Mouse (Mus musculus) forebrain, postnatal 0 days (tissue): ENCODE data around the gene Dad1. TPM values are rescaled to one million over a fixed set of nuclear protein-coding genes. Genes with fewer than 3 reads are reported as not detected.

Experiments used
- ATAC-seq: fragments of 200-750 bp; cut with Nextera tagmentation; 2 replicates; pipeline ENCODE4 v1.8.0; 2017; ENCODE audit warnings: mild to moderate bottlenecking, moderate library complexity
- DNase-seq: peaks from one replicate; pipeline ENCODE4 v3.0.0-alpha.2; 2015
- H3K27ac ChIP-seq: fragments of 300-500 bp; sonication (generic); 2 replicates; pipeline ENCODE4 v1.5.1; 2014; ENCODE audit warnings: low read depth, mild to moderate bottlenecking, antibody characterized with exemption, low read length, moderate library complexity, mixed read lengths
- H3K27me3 ChIP-seq: fragments of 300-500 bp; sonication (generic); 2 replicates; pipeline ENCODE4 v1.6.1; 2014; ENCODE audit warnings: mild to moderate bottlenecking, low read length, mixed read lengths; ENCODE audit not compliant: insufficient read depth
- H3K36me3 ChIP-seq: fragments of 300-500 bp; sonication (generic); 2 replicates; pipeline ENCODE4 v1.6.1; 2014; ENCODE audit warnings: mild to moderate bottlenecking, moderate library complexity; ENCODE audit not compliant: insufficient read depth
- H3K4me1 ChIP-seq: fragments of 300-500 bp; sonication (generic); 2 replicates; pipeline ENCODE4 v1.6.1; 2014; ENCODE audit warnings: antibody characterized with exemption; ENCODE audit not compliant: insufficient read depth
- H3K4me2 ChIP-seq: fragments of 300-500 bp; sonication (generic); 2 replicates; pipeline ENCODE4 v1.6.1; 2014; ENCODE audit warnings: low read depth, mild to moderate bottlenecking, moderate library complexity
- H3K4me3 ChIP-seq: fragments of 300-500 bp; sonication (generic); 2 replicates; pipeline ENCODE4 v1.5.1; 2014; ENCODE audit warnings: low read depth, low read length, mixed read lengths
- H3K9ac ChIP-seq: fragments of 300-500 bp; sonication (generic); 2 replicates; pipeline ENCODE4 v1.6.1; 2014; ENCODE audit warnings: mild to moderate bottlenecking
- H3K9me3 ChIP-seq: fragments of 300-500 bp; sonication (generic); 2 replicates; pipeline ENCODE4 v1.6.1; 2016; ENCODE audit warnings: low read length
- CTCF ChIP-seq: sonication (generic); IDR thresholded peaks from 2 replicates; pipeline ENCODE4 v1.5.1; 2016; ENCODE audit warnings: antibody characterized with exemption, control low read depth, low read depth
- WGBS: fragments of 180-500 bp; shearing (Covaris S2); extraction: QIAGEN DNeasy Blood & Tissue Kit; methylation state at CpG from one replicate; pipeline ENCODE4 v1.1.7; 2014; 5-methylcytosine and 5-hydroxymethylcytosine counted together
- polyA plus RNA-seq: library from polyadenylated mRNA; unstranded; fragments of >200 nt; fragmentation: Nextera tagmentation; extraction: Ambion mirVana; gene quantifications from 2 replicates; pipeline ENCODE4 v1.2.1, GENCODE M21; 2015
- total RNA-seq: library from RNA; depleted of rRNA; stranded (reverse); fragments of >200 nt; gene quantifications from 2 replicates; pipeline ENCODE4 v1.2.3, GENCODE M21; 2014

Dad1 gene
- total and polyA plus RNA-seq, 2 experiments from 2014 or later, result 230 to 375 TPM

GRCm38 (mm10) chr14:54195838-54196423 is 58.0 kb downstream of the Dad1 start:
- DNase-seq, result no peak
- Histone ChIP-seq H3K4me1 (no peaks in the 10 kb centered on the region), H3K36me3 (no peaks in the 10 kb centered on the region), H3K27me3 (no peaks in the 10 kb centered on the region), H3K9ac (no peak overlapping the region), H3K27ac (no peak overlapping the region), H3K4me2 (no peak overlapping the region), H3K9me3 (no peaks in the 10 kb centered on the region), H3K4me3 (no peak overlapping the region)
- WGBS, result 69% methylated on average over 6 of the region's 6 CpGs
- TF ChIP-seq CTCF, result no peak
- no peak for ATAC-seq

GRCm38 (mm10) chr14:54193354-54194133 is 60.4 kb downstream of the Dad1 start:
- no peak for TF ChIP-seq CTCF
- DNase-seq, result no peak
- Histone ChIP-seq H3K4me3 (no peak overlapping the region), H3K36me3 (no peaks in the 10 kb centered on the region), H3K27ac (no peak overlapping the region), H3K4me1 (no peaks in the 10 kb centered on the region), H3K9ac (no peak overlapping the region), H3K9me3 (no peaks in the 10 kb centered on the region), H3K27me3 (no peaks in the 10 kb centered on the region), H3K4me2 (no peak overlapping the region)
- 81% methylated on average over 9 of the region's 9 CpGs for WGBS
- no peak for ATAC-seq

- Histone ChIP-seq H3K36me3 (no peaks in the 10 kb centered on the region), H3K4me2 (no peak overlapping the region), H3K9ac (no peak overlapping the region), H3K27ac (no peak overlapping the region), H3K4me3 (no peak overlapping the region), H3K4me1 (no peaks in the 10 kb centered on the region), H3K9me3 (no peaks in the 10 kb centered on the region), H3K27me3 (no peaks in the 10 kb centered on the region)
- no peak for TF ChIP-seq CTCF
- DNase-seq (peak; percentile 42), ATAC-seq (peak; percentile 42; the same call in 1 of the 2 replicates)
- WGBS, result 29% methylated on average over 3 of the region's 3 CpGs
Observed at GRCm38 (mm10) chr14:54192462-54192847, 61.4 kb downstream of the Dad1 start.

- Histone ChIP-seq H3K4me2 (no peak overlapping the region), H3K27me3 (no peaks in the 10 kb centered on the region), H3K36me3 (no peaks in the 10 kb centered on the region), H3K9ac (no peak overlapping the region), H3K4me1 (no peaks in the 10 kb centered on the region), H3K4me3 (no peak overlapping the region), H3K9me3 (no peaks in the 10 kb centered on the region), H3K27ac (no peak overlapping the region)
- DNase-seq, result peak; percentile 30
- TF ChIP-seq CTCF, result no peak
- peak; percentile 23; the same call in 1 of the 2 replicates for ATAC-seq
- WGBS, result 29% methylated on average over 18 of the region's 18 CpGs
Observed at GRCm38 (mm10) chr14:54191594-54192461, 62.1 kb downstream of the Dad1 start.

- H3K9ac ChIP-seq, result no peak overlapping the region
- H3K36me3 ChIP-seq, result no peaks in the 10 kb centered on the region
- no peaks in the 10 kb centered on the region for H3K9me3 ChIP-seq
- ATAC-seq (no peak), DNase-seq (no peak)
- H3K4me1 ChIP-seq, result no peaks in the 10 kb centered on the region
- no peak overlapping the region for H3K4me2 ChIP-seq
- no peaks in the 10 kb centered on the region for H3K27me3 ChIP-seq
- no peak for TF ChIP-seq CTCF
- 60% methylated on average over 4 of the region's 4 CpGs for WGBS
- no peak overlapping the region for H3K27ac ChIP-seq
- H3K4me3 ChIP-seq, result no peak overlapping the region
Observed at GRCm38 (mm10) chr14:54191026-54191390, 62.9 kb downstream of the Dad1 start.

- ATAC-seq, result no peak
- Histone ChIP-seq H3K9ac (no peak overlapping the region), H3K4me2 (no peak overlapping the region), H3K9me3 (no peaks in the 10 kb centered on the region), H3K4me3 (no peak overlapping the region), H3K27me3 (no peaks in the 10 kb centered on the region), H3K27ac (no peak overlapping the region), H3K4me1 (no peaks in the 10 kb centered on the region), H3K36me3 (no peaks in the 10 kb centered on the region)
- no peak for TF ChIP-seq CTCF
- no peak for DNase-seq
- WGBS, result 36% methylated on average over 7 of the region's 7 CpGs
Observed at GRCm38 (mm10) chr14:54190305-54191025, 63.4 kb downstream of the Dad1 start.
